Mouse (Mus musculus): ENCODE results near the gene Bok. TPM values are rescaled to one million over a fixed set of nuclear protein-coding genes. Genes with fewer than 3 reads are reported as not detected.

The Bok gene
- polyA plus RNA-seq, 1 experiment from 2014 or later, result 104 TPM

- WGBS, result 75% methylated on average over 8 of the region's 8 CpGs
- Histone ChIP-seq H3K27me3 (replicated peaks; ENCODE audit: control insufficient read depth, insufficient read depth, low read length) (no peaks in the 10 kb centered on the region), H3K9me3 (ENCODE audit: control insufficient read depth, low read length) (no peaks in the 10 kb centered on the region), H3K9ac (replicated peaks; ENCODE audit: low read depth, low read length) (no peak overlapping the region), H3K27ac (ENCODE audit: low read length) (no peak overlapping the region), H3K36me3 (ENCODE audit: control insufficient read depth, insufficient read depth) (peaks cover 3% of the 10 kb centered on the region), H3K4me2 (ENCODE audit: low read length) (peak overlapping the region; percentile 4; the same call in 1 of the 2 replicates), H3K4me1 (replicated peaks; ENCODE audit: control insufficient read depth, insufficient read depth, low read length) (peaks cover 21% of the 10 kb centered on the region), H3K4me3 (replicated peaks; ENCODE audit: low read length) (no peak overlapping the region)
- ATAC-seq, result no peak
Observed at GRCm38 (mm10) chr1:93688154-93688553, 2.7 kb downstream of the Bok start.

DNA sequence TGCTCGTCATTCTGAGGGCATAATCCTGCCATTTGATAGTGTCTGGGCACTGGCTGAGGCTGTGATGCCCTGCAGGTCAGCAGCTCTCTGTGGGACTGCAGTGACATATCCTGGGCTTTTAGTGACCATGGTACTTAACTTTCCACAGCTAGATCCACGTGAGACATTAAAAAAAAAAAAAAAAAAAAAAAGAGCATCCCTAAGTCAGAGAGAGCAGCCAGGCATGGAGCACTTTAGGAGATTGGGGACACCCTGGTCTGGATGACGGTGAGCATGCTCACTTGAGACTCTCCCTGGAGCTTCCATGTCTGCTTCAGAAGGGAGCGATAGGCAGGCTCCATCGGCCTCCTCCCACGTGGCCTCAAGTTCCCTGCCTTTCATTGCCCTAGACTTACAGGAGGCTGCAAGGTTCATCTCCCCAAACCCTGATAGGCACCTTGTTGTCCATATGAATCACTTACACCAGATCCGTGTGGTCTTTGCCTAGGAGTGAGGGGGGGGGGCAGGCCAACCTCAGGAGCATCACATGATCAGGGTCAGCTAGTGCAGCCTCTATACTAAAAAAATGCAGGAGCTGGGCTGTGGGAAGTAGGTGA, 4.5 kb downstream of the Bok start:
- Histone ChIP-seq H3K9me3 (ENCODE audit: control insufficient read depth, low read length) (no peaks in the 10 kb centered on the region), H3K4me1 (replicated peaks; ENCODE audit: control insufficient read depth, insufficient read depth, low read length) (peaks cover 21% of the 10 kb centered on the region), H3K4me2 (ENCODE audit: low read length) (no peak overlapping the region), H3K9ac (replicated peaks; ENCODE audit: low read depth, low read length) (no peak overlapping the region), H3K4me3 (replicated peaks; ENCODE audit: low read length) (no peak overlapping the region), H3K27ac (ENCODE audit: low read length) (no peak overlapping the region), H3K36me3 (ENCODE audit: control insufficient read depth, insufficient read depth) (peaks cover 4% of the 10 kb centered on the region), H3K27me3 (replicated peaks; ENCODE audit: control insufficient read depth, insufficient read depth, low read length) (no peaks in the 10 kb centered on the region)
- WGBS, result 79% methylated on average over 7 of the region's 7 CpGs
- no peak for ATAC-seq

- Histone ChIP-seq H3K27ac (ENCODE audit: low read length) (no peak overlapping the region), H3K36me3 (ENCODE audit: control insufficient read depth, insufficient read depth) (peaks cover 5% of the 10 kb centered on the region), H3K9me3 (ENCODE audit: control insufficient read depth, low read length) (no peaks in the 10 kb centered on the region), H3K27me3 (replicated peaks; ENCODE audit: control insufficient read depth, insufficient read depth, low read length) (no peaks in the 10 kb centered on the region), H3K4me3 (replicated peaks; ENCODE audit: low read length) (no peak overlapping the region), H3K9ac (replicated peaks; ENCODE audit: low read depth, low read length) (no peak overlapping the region), H3K4me1 (replicated peaks; ENCODE audit: control insufficient read depth, insufficient read depth, low read length) (peaks cover 19% of the 10 kb centered on the region), H3K4me2 (ENCODE audit: low read length) (no peak overlapping the region)
- ATAC-seq, result no peak
- WGBS, result 86% methylated on average over 8 of the region's 8 CpGs
Observed at GRCm38 (mm10) chr1:93691106-93691505, 5.6 kb downstream of the Bok start.

DNA sequence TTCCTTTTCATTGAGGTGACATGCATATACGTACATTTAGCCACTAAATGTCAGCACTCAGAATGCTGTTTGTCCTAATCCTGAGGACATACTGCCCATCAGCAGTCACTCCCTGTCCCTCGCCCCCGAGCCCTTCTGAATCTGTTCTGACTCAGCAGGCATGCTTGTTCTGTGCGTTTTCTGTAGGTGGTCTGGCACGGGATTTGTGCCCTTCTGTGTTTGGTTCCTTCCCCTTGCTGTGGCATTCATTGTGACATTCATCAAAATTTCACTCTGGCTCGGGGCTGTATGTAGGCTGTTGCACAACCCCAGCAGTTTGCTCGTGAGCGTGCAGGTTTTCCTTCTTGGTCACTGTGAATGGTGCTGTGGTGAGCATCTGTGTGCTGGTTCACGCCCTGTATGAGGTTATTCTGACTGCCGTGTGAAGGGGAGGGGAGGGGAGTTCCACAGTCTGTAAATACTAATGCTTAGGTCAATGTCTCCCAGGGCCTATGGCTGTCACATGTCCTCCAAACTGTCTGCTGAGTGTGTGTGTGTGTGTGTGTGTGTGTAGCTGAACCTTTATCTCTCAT, 6.4 kb downstream of the Bok start:
- H3K9ac ChIP-seq (replicated peaks; ENCODE audit: low read depth, low read length), result no peak overlapping the region
- H3K9me3 ChIP-seq (ENCODE audit: control insufficient read depth, low read length), result no peaks in the 10 kb centered on the region
- no peak overlapping the region for H3K4me3 ChIP-seq (replicated peaks; ENCODE audit: low read length)
- no peak overlapping the region for H3K4me2 ChIP-seq (ENCODE audit: low read length)
- H3K4me1 ChIP-seq (replicated peaks; ENCODE audit: control insufficient read depth, insufficient read depth, low read length), result peaks cover 15% of the 10 kb centered on the region
- peaks cover 5% of the 10 kb centered on the region for H3K36me3 ChIP-seq (ENCODE audit: control insufficient read depth, insufficient read depth)
- 72% methylated on average over 10 of the region's 10 CpGs for WGBS
- no peak overlapping the region for H3K27ac ChIP-seq (ENCODE audit: low read length)
- ATAC-seq, result no peak
- no peaks in the 10 kb centered on the region for H3K27me3 ChIP-seq (replicated peaks; ENCODE audit: control insufficient read depth, insufficient read depth, low read length)

GRCm38 (mm10) chr1:93692773-93693172, 7.3 kb downstream of the Bok start:
- peaks cover 5% of the 10 kb centered on the region for H3K36me3 ChIP-seq (ENCODE audit: control insufficient read depth, insufficient read depth)
- no peak for ATAC-seq
- no peak overlapping the region for H3K4me3 ChIP-seq (replicated peaks; ENCODE audit: low read length)
- H3K27me3 ChIP-seq (replicated peaks; ENCODE audit: control insufficient read depth, insufficient read depth, low read length), result no peaks in the 10 kb centered on the region
- 95% methylated on average over 9 of the region's 9 CpGs for WGBS
- no peak overlapping the region for H3K4me2 ChIP-seq (ENCODE audit: low read length)
- peaks cover 6% of the 10 kb centered on the region for H3K4me1 ChIP-seq (replicated peaks; ENCODE audit: control insufficient read depth, insufficient read depth, low read length)
- no peak overlapping the region for H3K27ac ChIP-seq (ENCODE audit: low read length)
- no peaks in the 10 kb centered on the region for H3K9me3 ChIP-seq (ENCODE audit: control insufficient read depth, low read length)
- H3K9ac ChIP-seq (replicated peaks; ENCODE audit: low read depth, low read length), result no peak overlapping the region

DNA sequence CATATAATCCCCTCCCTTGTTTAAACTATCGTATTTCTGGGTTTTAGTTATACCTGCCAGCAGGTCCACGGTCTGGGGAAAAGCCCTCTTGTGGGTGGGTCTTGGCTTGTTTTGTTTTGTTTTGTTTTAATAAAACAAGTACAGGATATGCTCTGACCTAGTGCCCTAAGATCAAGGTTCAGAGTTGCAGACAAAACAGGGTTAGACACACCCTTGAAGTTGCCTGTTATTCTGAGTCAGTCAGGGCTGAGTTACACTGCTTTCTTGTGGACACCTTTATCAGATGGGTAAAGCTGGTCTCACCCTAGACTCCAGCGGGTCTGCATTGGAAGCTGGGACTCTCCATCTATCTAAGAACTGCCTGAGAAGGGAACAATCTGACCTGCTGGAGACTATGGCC, 8.0 kb downstream of the Bok start:
- no peak for ATAC-seq
- Histone ChIP-seq H3K9ac (replicated peaks; ENCODE audit: low read depth, low read length) (no peak overlapping the region), H3K4me1 (replicated peaks; ENCODE audit: control insufficient read depth, insufficient read depth, low read length) (no peaks in the 10 kb centered on the region), H3K4me2 (ENCODE audit: low read length) (no peak overlapping the region), H3K27me3 (replicated peaks; ENCODE audit: control insufficient read depth, insufficient read depth, low read length) (no peaks in the 10 kb centered on the region), H3K36me3 (ENCODE audit: control insufficient read depth, insufficient read depth) (peaks cover 5% of the 10 kb centered on the region), H3K4me3 (replicated peaks; ENCODE audit: low read length) (no peak overlapping the region), H3K27ac (ENCODE audit: low read length) (no peak overlapping the region), H3K9me3 (ENCODE audit: control insufficient read depth, low read length) (no peaks in the 10 kb centered on the region)
- WGBS, result 86% methylated on average over 3 of the region's 3 CpGs

DNA sequence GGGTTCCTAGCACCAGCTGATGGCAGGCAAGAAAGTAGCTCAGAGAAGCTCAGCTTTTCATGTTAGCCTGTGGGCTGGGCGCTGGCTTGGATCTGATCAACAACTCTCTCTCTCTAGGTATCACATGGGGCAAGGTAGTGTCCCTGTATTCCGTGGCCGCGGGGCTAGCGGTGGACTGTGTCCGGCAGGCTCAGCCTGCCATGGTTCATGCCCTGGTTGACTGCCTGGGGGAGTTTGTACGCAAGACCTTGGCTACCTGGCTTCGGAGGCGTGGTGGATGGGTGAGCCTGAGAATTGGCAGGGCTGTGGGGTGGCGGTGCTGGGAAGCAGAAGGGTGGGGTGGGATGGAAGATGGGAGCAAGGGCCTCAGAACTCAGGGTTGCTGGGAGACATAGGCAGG, 8.5 kb downstream of the Bok start:
- Histone ChIP-seq H3K36me3 (ENCODE audit: control insufficient read depth, insufficient read depth) (peaks cover 5% of the 10 kb centered on the region), H3K27ac (ENCODE audit: low read length) (no peak overlapping the region), H3K4me3 (replicated peaks; ENCODE audit: low read length) (no peak overlapping the region), H3K4me1 (replicated peaks; ENCODE audit: control insufficient read depth, insufficient read depth, low read length) (no peaks in the 10 kb centered on the region), H3K9me3 (ENCODE audit: control insufficient read depth, low read length) (no peaks in the 10 kb centered on the region), H3K9ac (replicated peaks; ENCODE audit: low read depth, low read length) (no peak overlapping the region), H3K27me3 (replicated peaks; ENCODE audit: control insufficient read depth, insufficient read depth, low read length) (no peaks in the 10 kb centered on the region), H3K4me2 (ENCODE audit: low read length) (no peak overlapping the region)
- 95% methylated on average over 10 of the region's 10 CpGs for WGBS
- no peak for ATAC-seq

DNA sequence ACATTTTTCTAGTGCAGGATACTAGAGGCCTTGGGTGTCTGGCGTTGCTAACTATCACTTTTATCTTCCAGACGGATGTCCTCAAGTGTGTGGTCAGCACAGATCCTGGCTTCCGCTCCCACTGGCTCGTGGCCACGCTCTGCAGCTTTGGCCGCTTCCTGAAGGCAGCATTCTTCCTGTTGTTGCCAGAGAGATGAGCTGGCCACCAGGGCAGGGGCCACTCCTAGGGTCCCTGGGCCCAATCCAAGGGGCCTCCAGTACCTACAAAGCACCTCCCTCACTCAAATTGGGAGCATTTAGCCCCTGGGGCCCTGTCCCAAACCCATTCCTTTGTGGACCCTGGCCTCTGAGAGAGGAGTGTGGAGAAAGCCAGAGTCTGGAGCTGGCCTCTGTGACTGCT, 9.5 kb downstream of the Bok start:
- ATAC-seq, result no peak
- no peak overlapping the region for H3K27ac ChIP-seq (ENCODE audit: low read length)
- H3K9ac ChIP-seq (replicated peaks; ENCODE audit: low read depth, low read length), result no peak overlapping the region
- H3K9me3 ChIP-seq (ENCODE audit: control insufficient read depth, low read length), result no peaks in the 10 kb centered on the region
- H3K4me2 ChIP-seq (ENCODE audit: low read length), result no peak overlapping the region
- no peak overlapping the region for H3K4me3 ChIP-seq (replicated peaks; ENCODE audit: low read length)
- WGBS, result 84% methylated on average over 6 of the region's 6 CpGs
- H3K36me3 ChIP-seq (ENCODE audit: control insufficient read depth, insufficient read depth), result peaks cover 5% of the 10 kb centered on the region
- no peaks in the 10 kb centered on the region for H3K4me1 ChIP-seq (replicated peaks; ENCODE audit: control insufficient read depth, insufficient read depth, low read length)
- H3K27me3 ChIP-seq (replicated peaks; ENCODE audit: control insufficient read depth, insufficient read depth, low read length), result no peaks in the 10 kb centered on the region

DNA sequence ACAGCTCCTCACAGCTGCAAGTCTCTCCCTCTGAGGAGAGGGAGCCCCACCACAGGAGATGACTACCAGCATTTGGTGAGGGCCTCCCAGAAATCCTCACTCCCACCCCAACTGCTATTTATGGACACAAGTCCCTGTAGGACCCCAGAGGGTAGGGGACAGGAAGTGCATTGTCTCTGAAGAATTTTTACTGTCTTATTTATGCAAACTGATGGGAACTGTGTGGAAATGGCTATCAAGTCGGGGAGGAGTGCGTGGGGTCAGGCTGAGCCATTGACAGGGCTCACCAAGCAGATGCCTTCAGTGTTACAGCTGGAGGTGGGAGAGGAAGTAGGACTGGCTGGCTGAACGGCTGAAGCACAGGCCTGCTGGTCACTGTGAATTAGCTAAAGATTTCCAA, 11.9 kb downstream of the Bok start:
- ATAC-seq, result no peak
- 85% methylated on average over 3 of the region's 3 CpGs for WGBS

DNA sequence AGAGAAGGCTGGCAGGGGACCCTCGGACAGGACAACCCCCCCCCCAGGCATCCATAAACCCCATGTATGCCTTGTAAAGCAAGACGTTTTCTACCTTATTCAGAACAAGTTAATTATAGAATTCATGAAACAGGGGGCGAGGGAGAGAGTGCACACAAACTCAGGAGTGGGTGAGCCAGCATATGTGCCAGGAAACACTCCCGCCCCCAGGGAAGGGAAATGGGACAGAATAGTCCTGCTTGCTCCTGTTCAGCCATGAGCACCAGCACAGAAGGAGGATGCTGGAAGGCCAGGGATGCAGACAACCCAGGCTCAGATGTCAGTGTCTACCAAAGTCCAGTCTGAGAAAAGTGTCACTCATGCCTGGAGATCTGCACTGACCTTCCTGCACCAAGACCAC, 13.7 kb downstream of the Bok start:
- WGBS, result 71% methylated on average over 4 of the region's 4 CpGs
- no peak overlapping the region for H3K4me3 ChIP-seq (replicated peaks; ENCODE audit: low read length)
- ATAC-seq, result no peak

More for the DNA sequence above, 11.9 kb downstream of the Bok start:
- Histone ChIP-seq H3K36me3 (ENCODE audit: control insufficient read depth, insufficient read depth) (0 out of 2 replicates have a peak, but pooled peaks cover 2% of the 10 kb centered on the region), H3K4me1 (replicated peaks; ENCODE audit: control insufficient read depth, insufficient read depth, low read length) (no peaks in the 10 kb centered on the region), H3K9me3 (ENCODE audit: control insufficient read depth, low read length) (no peaks in the 10 kb centered on the region), H3K9ac (replicated peaks; ENCODE audit: low read depth, low read length) (no peak overlapping the region), H3K27me3 (replicated peaks; ENCODE audit: control insufficient read depth, insufficient read depth, low read length) (no peaks in the 10 kb centered on the region), H3K4me2 (ENCODE audit: low read length) (no peak overlapping the region), H3K27ac (ENCODE audit: low read length) (no peak overlapping the region; the same call in 1 of the 2 replicates), H3K4me3 (replicated peaks; ENCODE audit: low read length) (no peak overlapping the region)

More for the DNA sequence above, 13.7 kb downstream of the Bok start:
- Histone ChIP-seq H3K4me2 (ENCODE audit: low read length) (no peak overlapping the region), H3K27ac (ENCODE audit: low read length) (no peak overlapping the region), H3K9me3 (ENCODE audit: control insufficient read depth, low read length) (no peaks in the 10 kb centered on the region), H3K9ac (replicated peaks; ENCODE audit: low read depth, low read length) (no peak overlapping the region), H3K27me3 (replicated peaks; ENCODE audit: control insufficient read depth, insufficient read depth, low read length) (no peaks in the 10 kb centered on the region), H3K36me3 (ENCODE audit: control insufficient read depth, insufficient read depth) (peaks cover 5% of the 10 kb centered on the region; the same call in 1 of the 2 replicates), H3K4me1 (replicated peaks; ENCODE audit: control insufficient read depth, insufficient read depth, low read length) (no peaks in the 10 kb centered on the region)

Measured in forebrain, embryonic 16.5 days (tissue).